Mouse (Mus musculus): ENCODE results near the gene Arv1. TPM values are rescaled to one million over a fixed set of nuclear protein-coding genes. Genes with fewer than 3 reads are reported as not detected.

Gene Arv1
- polyA plus RNA-seq, 1 experiment from 2014 or later = 27.9 TPM

- no peak overlapping the region for H3K9ac ChIP-seq (replicated peaks; ENCODE audit: low read depth, low read length)
- no peak overlapping the region for H3K4me3 ChIP-seq (ENCODE audit: low read depth, low read length)
- no peak overlapping the region for H3K27ac ChIP-seq (ENCODE audit: low read length)
- H3K4me2 ChIP-seq (replicated peaks; ENCODE audit: low read depth, low read length) = no peak overlapping the region
- no peaks in the 10 kb centered on the region for H3K27me3 ChIP-seq (ENCODE audit: control insufficient read depth, insufficient read depth, low read length)
- ATAC-seq (ENCODE audit: insufficient number of reproducible peaks, insufficient read depth, low FRiP score, low read depth) = no peak
- peaks cover 14% of the 10 kb centered on the region for H3K36me3 ChIP-seq (ENCODE audit: control insufficient read depth, insufficient read depth, low read length)
- no peaks in the 10 kb centered on the region for H3K9me3 ChIP-seq (ENCODE audit: control insufficient read depth, low read depth, low read length)
- H3K4me1 ChIP-seq (ENCODE audit: control insufficient read depth, insufficient read depth, low read length) = no peaks in the 10 kb centered on the region
- 65% methylated on average over 1 of the region's 1 CpGs for WGBS
Measured at GRCm38 (mm10) chr8:124739268-124739667, 17.3 kb downstream of the Arv1 start.

- 58% methylated on average over 13 of the region's 13 CpGs for WGBS
- ATAC-seq (ENCODE audit: insufficient number of reproducible peaks, insufficient read depth, low FRiP score, low read depth) = no peak
- H3K27me3 ChIP-seq (ENCODE audit: control insufficient read depth, insufficient read depth, low read length) = 0 out of 2 replicates have a peak, but pooled peaks cover 3% of the 10 kb centered on the region
- no peak overlapping the region for H3K27ac ChIP-seq (ENCODE audit: low read length)
- no peak overlapping the region for H3K9ac ChIP-seq (replicated peaks; ENCODE audit: low read depth, low read length)
- H3K4me2 ChIP-seq (replicated peaks; ENCODE audit: low read depth, low read length) = no peak overlapping the region
- H3K4me3 ChIP-seq (ENCODE audit: low read depth, low read length) = no peak overlapping the region
- peaks cover 9% of the 10 kb centered on the region; the same call in 1 of the 2 replicates for H3K4me1 ChIP-seq (ENCODE audit: control insufficient read depth, insufficient read depth, low read length)
- no peaks in the 10 kb centered on the region for H3K9me3 ChIP-seq (ENCODE audit: control insufficient read depth, low read depth, low read length)
- H3K36me3 ChIP-seq (ENCODE audit: control insufficient read depth, insufficient read depth, low read length) = no peaks in the 10 kb centered on the region
Measured at GRCm38 (mm10) chr8:124746661-124747060, 24.7 kb downstream of the Arv1 start.

GRCm38 (mm10) chr8:124751191-124751590 lies 29.3 kb downstream of the Arv1 start:
- Histone ChIP-seq H3K9ac (replicated peaks; ENCODE audit: low read depth, low read length) (peak overlapping the region; percentile 28; the same call in 1 of the 2 replicates), H3K36me3 (ENCODE audit: control insufficient read depth, insufficient read depth, low read length) (no peaks in the 10 kb centered on the region), H3K4me2 (replicated peaks; ENCODE audit: low read depth, low read length) (peak overlapping the region; percentile 96), H3K4me3 (ENCODE audit: low read depth, low read length) (peak overlapping the region; percentile 56), H3K27ac (ENCODE audit: low read length) (no peak overlapping the region), H3K27me3 (ENCODE audit: control insufficient read depth, insufficient read depth, low read length) (0 out of 2 replicates have a peak, but pooled peaks cover 3% of the 10 kb centered on the region), H3K4me1 (ENCODE audit: control insufficient read depth, insufficient read depth, low read length) (peaks cover 17% of the 10 kb centered on the region; the same call in 1 of the 2 replicates), H3K9me3 (ENCODE audit: control insufficient read depth, low read depth, low read length) (no peaks in the 10 kb centered on the region)
- under 1% methylated on average over 31 of the region's 31 CpGs for WGBS
- no peak; the same call in 1 of the 2 replicates for ATAC-seq (ENCODE audit: insufficient number of reproducible peaks, insufficient read depth, low FRiP score, low read depth)

GRCm38 (mm10) chr8:124751709-124752173 lies 29.8 kb downstream of the Arv1 start, which contains the start of gene Fam89a:
Fam89a (minus strand) TSS chr8:124751832.
- H3K27ac ChIP-seq (ENCODE audit: low read length) = no peak within 1 kb of the TSS
- under 1% methylated on average over 30 of the region's 41 CpGs for WGBS
- peak within 1 kb of the TSS; percentile 56 for H3K4me3 ChIP-seq (ENCODE audit: low read depth, low read length)
- ATAC-seq (ENCODE audit: insufficient number of reproducible peaks, insufficient read depth, low FRiP score, low read depth) = peak; percentile 82
- peak within 1 kb of the TSS; percentile 96 for H3K4me2 ChIP-seq (replicated peaks; ENCODE audit: low read depth, low read length)
- H3K36me3 ChIP-seq (ENCODE audit: control insufficient read depth, insufficient read depth, low read length) = no peaks in the 10 kb centered on the region
- 0 out of 2 replicates have a peak, but pooled peaks cover 3% of the 10 kb centered on the region for H3K27me3 ChIP-seq (ENCODE audit: control insufficient read depth, insufficient read depth, low read length)
- peaks cover 13% of the 10 kb centered on the region; the same call in 1 of the 2 replicates for H3K4me1 ChIP-seq (ENCODE audit: control insufficient read depth, insufficient read depth, low read length)
- peak within 1 kb of the TSS; percentile 28; the same call in 1 of the 2 replicates for H3K9ac ChIP-seq (replicated peaks; ENCODE audit: low read depth, low read length)
- no peaks in the 10 kb centered on the region for H3K9me3 ChIP-seq (ENCODE audit: control insufficient read depth, low read depth, low read length)

- Histone ChIP-seq H3K9ac (replicated peaks; ENCODE audit: low read depth, low read length) (no peak overlapping the region), H3K9me3 (ENCODE audit: control insufficient read depth, low read depth, low read length) (no peaks in the 10 kb centered on the region), H3K27ac (ENCODE audit: low read length) (no peak overlapping the region), H3K36me3 (ENCODE audit: control insufficient read depth, insufficient read depth, low read length) (no peaks in the 10 kb centered on the region), H3K4me2 (replicated peaks; ENCODE audit: low read depth, low read length) (0 out of 2 replicates have a peak overlapping the region, but pooled peaks have one; percentile 96), H3K4me3 (ENCODE audit: low read depth, low read length) (no peak overlapping the region), H3K4me1 (ENCODE audit: control insufficient read depth, insufficient read depth, low read length) (peaks cover 13% of the 10 kb centered on the region; the same call in 1 of the 2 replicates), H3K27me3 (ENCODE audit: control insufficient read depth, insufficient read depth, low read length) (0 out of 2 replicates have a peak, but pooled peaks cover 3% of the 10 kb centered on the region)
- no peak for ATAC-seq (ENCODE audit: insufficient number of reproducible peaks, insufficient read depth, low FRiP score, low read depth)
- WGBS = 39% methylated on average over 21 of the region's 21 CpGs
Measured at GRCm38 (mm10) chr8:124752325-124752862, 30.5 kb downstream of the Arv1 start.

GRCm38 (mm10) chr8:124754101-124754791 lies 32.3 kb downstream of the Arv1 start:
- no peaks in the 10 kb centered on the region for H3K9me3 ChIP-seq (ENCODE audit: control insufficient read depth, low read depth, low read length)
- peaks cover 13% of the 10 kb centered on the region; the same call in 1 of the 2 replicates for H3K4me1 ChIP-seq (ENCODE audit: control insufficient read depth, insufficient read depth, low read length)
- H3K9ac ChIP-seq (replicated peaks; ENCODE audit: low read depth, low read length) = no peak overlapping the region
- H3K36me3 ChIP-seq (ENCODE audit: control insufficient read depth, insufficient read depth, low read length) = no peaks in the 10 kb centered on the region
- H3K27ac ChIP-seq (ENCODE audit: low read length) = peak overlapping the region; percentile 56
- 0 out of 2 replicates have a peak, but pooled peaks cover 3% of the 10 kb centered on the region for H3K27me3 ChIP-seq (ENCODE audit: control insufficient read depth, insufficient read depth, low read length)
- WGBS = 9% methylated on average over 11 of the region's 11 CpGs
- ATAC-seq (ENCODE audit: insufficient number of reproducible peaks, insufficient read depth, low FRiP score, low read depth) = no peak
- H3K4me3 ChIP-seq (ENCODE audit: low read depth, low read length) = no peak overlapping the region
- 0 out of 2 replicates have a peak overlapping the region, but pooled peaks have one; percentile 8 for H3K4me2 ChIP-seq (replicated peaks; ENCODE audit: low read depth, low read length)

GRCm38 (mm10) chr8:124754792-124755190 lies 32.9 kb downstream of the Arv1 start:
- peak overlapping the region; percentile 56 for H3K27ac ChIP-seq (ENCODE audit: low read length)
- H3K36me3 ChIP-seq (ENCODE audit: control insufficient read depth, insufficient read depth, low read length) = no peaks in the 10 kb centered on the region
- H3K4me3 ChIP-seq (ENCODE audit: low read depth, low read length) = no peak overlapping the region
- no peak overlapping the region for H3K9ac ChIP-seq (replicated peaks; ENCODE audit: low read depth, low read length)
- WGBS = 31% methylated on average over 4 of the region's 4 CpGs
- H3K4me2 ChIP-seq (replicated peaks; ENCODE audit: low read depth, low read length) = 0 out of 2 replicates have a peak overlapping the region, but pooled peaks have one; percentile 8
- peaks cover 13% of the 10 kb centered on the region; the same call in 1 of the 2 replicates for H3K4me1 ChIP-seq (ENCODE audit: control insufficient read depth, insufficient read depth, low read length)
- no peak for ATAC-seq (ENCODE audit: insufficient number of reproducible peaks, insufficient read depth, low FRiP score, low read depth)
- 0 out of 2 replicates have a peak, but pooled peaks cover 3% of the 10 kb centered on the region for H3K27me3 ChIP-seq (ENCODE audit: control insufficient read depth, insufficient read depth, low read length)
- no peaks in the 10 kb centered on the region for H3K9me3 ChIP-seq (ENCODE audit: control insufficient read depth, low read depth, low read length)

GRCm38 (mm10) chr8:124755481-124755880 lies 33.5 kb downstream of the Arv1 start:
- H3K27ac ChIP-seq (ENCODE audit: low read length) = no peak overlapping the region
- H3K9me3 ChIP-seq (ENCODE audit: control insufficient read depth, low read depth, low read length) = no peaks in the 10 kb centered on the region
- no peak overlapping the region for H3K9ac ChIP-seq (replicated peaks; ENCODE audit: low read depth, low read length)
- 0 out of 2 replicates have a peak, but pooled peaks cover 3% of the 10 kb centered on the region for H3K27me3 ChIP-seq (ENCODE audit: control insufficient read depth, insufficient read depth, low read length)
- WGBS = 81% methylated on average over 8 of the region's 8 CpGs
- no peak for ATAC-seq (ENCODE audit: insufficient number of reproducible peaks, insufficient read depth, low FRiP score, low read depth)
- H3K36me3 ChIP-seq (ENCODE audit: control insufficient read depth, insufficient read depth, low read length) = no peaks in the 10 kb centered on the region
- H3K4me3 ChIP-seq (ENCODE audit: low read depth, low read length) = no peak overlapping the region
- H3K4me1 ChIP-seq (ENCODE audit: control insufficient read depth, insufficient read depth, low read length) = peaks cover 13% of the 10 kb centered on the region; the same call in 1 of the 2 replicates
- no peak overlapping the region for H3K4me2 ChIP-seq (replicated peaks; ENCODE audit: low read depth, low read length)

Measured in stomach, embryonic 14.5 days (tissue).